In the genomic region with DNA sequence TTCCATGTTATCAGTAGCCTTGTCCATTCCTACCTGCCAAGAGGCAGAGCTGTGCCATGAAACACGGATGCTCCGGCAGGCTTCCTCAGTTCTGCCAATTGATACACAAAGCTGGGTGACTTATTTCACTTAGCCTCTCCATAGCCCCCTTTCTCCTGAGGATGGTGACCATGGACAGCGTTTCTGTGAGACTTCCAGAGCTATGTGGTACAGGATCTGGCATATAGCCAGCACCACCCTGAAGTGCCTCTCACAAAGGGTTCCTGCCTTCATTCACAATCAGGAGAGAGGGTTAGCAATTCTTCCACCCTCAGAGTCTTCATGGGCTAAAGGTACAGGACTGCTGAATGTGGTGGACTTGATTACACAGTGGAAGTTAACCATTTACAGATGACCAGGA, we compare ENCODE assay signal across 25 mouse cellular contexts.
DNase-seq lines count a peak whose midpoint lies in the region; ATAC-seq and TF ChIP-seq lines count a peak whose summit lies in the region.
"Had no signal": no experiment of that assay in that cellular context is flagged by ENCODE, and none has a peak within 500 bp of the region (broad histone marks: within the 10 kb centered on the region; RNA-seq: fewer than 3 reads in every experiment).

No protein-coding gene starts in this region.

- H3K9ac ChIP-seq in forebrain, embryonic 13.5 days, result no peak overlapping the region
- no peak overlapping the region for H3K9ac ChIP-seq in kidney, embryonic 16.5 days (replicated peaks; ENCODE audit: low read length)
- no peak overlapping the region for H3K9ac ChIP-seq in midbrain, postnatal 0 days (replicated peaks; ENCODE audit: low read length, poor library complexity, severe bottlenecking)
- no peak overlapping the region for H3K9ac ChIP-seq in midbrain, embryonic 13.5 days (replicated peaks)
- no peak overlapping the region for H3K9ac ChIP-seq in intestine, postnatal 0 days (ENCODE audit: low read depth, low read length)
- no peak overlapping the region for H3K9ac ChIP-seq in intestine, embryonic 15.5 days
- H3K9ac ChIP-seq: embryonic facial prominence, embryonic 15.5 days; limb, embryonic 15.5 days; liver, embryonic 14.5 days; lung, embryonic 15.5 days had no signal

- no peaks in the 10 kb centered on the region for H3K36me3 ChIP-seq in forebrain, embryonic 13.5 days (ENCODE audit: poor library complexity, severe bottlenecking)
- H3K36me3 ChIP-seq in forebrain, embryonic 10.5 days (replicated peaks), result no peaks in the 10 kb centered on the region
- no peaks in the 10 kb centered on the region for H3K36me3 ChIP-seq in kidney, embryonic 16.5 days (ENCODE audit: insufficient read depth, low read length)
- H3K36me3 ChIP-seq in midbrain, postnatal 0 days (ENCODE audit: insufficient read depth, low read length), result no peaks in the 10 kb centered on the region
- H3K36me3 ChIP-seq in midbrain, embryonic 13.5 days, result no peaks in the 10 kb centered on the region
- no peaks in the 10 kb centered on the region for H3K36me3 ChIP-seq in intestine, postnatal 0 days (ENCODE audit: control insufficient read depth, insufficient read depth)
- H3K36me3 ChIP-seq in intestine, embryonic 15.5 days, result no peaks in the 10 kb centered on the region
- H3K36me3 ChIP-seq: embryonic facial prominence, embryonic 15.5 days; G1E; lung, embryonic 15.5 days had no signal

- TF ChIP-seq CTCF in midbrain, postnatal 0 days (IDR thresholded peaks at IDR 0.05), result no peak
- TF ChIP-seq CTCF in intestine, postnatal 0 days (IDR thresholded peaks at IDR 0.05; ENCODE audit: low read depth), result no peak

- 70% methylated on average over 3 of the region's 3 CpGs for WGBS in forebrain, embryonic 13.5 days
- 83% methylated on average over 3 of the region's 3 CpGs for WGBS in forebrain, embryonic 10.5 days
- 82% methylated on average over 3 of the region's 3 CpGs for WGBS in kidney, embryonic 16.5 days
- WGBS in midbrain, postnatal 0 days, result 78% methylated on average over 3 of the region's 3 CpGs
- 76% methylated on average over 3 of the region's 3 CpGs for WGBS in midbrain, embryonic 13.5 days
- WGBS in intestine, postnatal 0 days, result 62% methylated on average over 3 of the region's 3 CpGs
- WGBS in intestine, embryonic 15.5 days, result 50% methylated on average over 3 of the region's 3 CpGs

- no peaks in the 10 kb centered on the region for H3K27me3 ChIP-seq in forebrain, embryonic 13.5 days
- no peaks in the 10 kb centered on the region for H3K27me3 ChIP-seq in forebrain, embryonic 10.5 days (ENCODE audit: poor library complexity, severe bottlenecking)
- no peaks in the 10 kb centered on the region for H3K27me3 ChIP-seq in kidney, embryonic 16.5 days (ENCODE audit: insufficient read depth, low read length)
- H3K27me3 ChIP-seq in midbrain, postnatal 0 days (ENCODE audit: insufficient read depth, low read length), result no peaks in the 10 kb centered on the region
- H3K27me3 ChIP-seq in midbrain, embryonic 13.5 days, result no peaks in the 10 kb centered on the region
- no peaks in the 10 kb centered on the region for H3K27me3 ChIP-seq in intestine, postnatal 0 days (replicated peaks; ENCODE audit: control insufficient read depth, insufficient read depth, low read length)
- no peaks in the 10 kb centered on the region for H3K27me3 ChIP-seq in intestine, embryonic 15.5 days (replicated peaks)
- H3K27me3 ChIP-seq: embryonic facial prominence, embryonic 15.5 days; limb, embryonic 15.5 days; lung, embryonic 15.5 days had no signal

- no peak overlapping the region for H3K27ac ChIP-seq in forebrain, embryonic 13.5 days
- H3K27ac ChIP-seq in forebrain, embryonic 10.5 days, result no peak overlapping the region
- H3K27ac ChIP-seq in kidney, embryonic 16.5 days (ENCODE audit: low read length), result no peak overlapping the region
- H3K27ac ChIP-seq in midbrain, postnatal 0 days (ENCODE audit: low read depth, low read length), result peak overlapping the region; percentile 12; the same call in 1 of the 2 replicates
- H3K27ac ChIP-seq in midbrain, embryonic 13.5 days, result no peak overlapping the region
- no peak overlapping the region for H3K27ac ChIP-seq in intestine, postnatal 0 days (ENCODE audit: low read depth, low read length)
- no peak overlapping the region for H3K27ac ChIP-seq in intestine, embryonic 15.5 days
- H3K27ac ChIP-seq: embryonic facial prominence, embryonic 15.5 days; limb, embryonic 15.5 days; liver, embryonic 14.5 days; lung, embryonic 15.5 days; stomach, postnatal 0 days had no signal

- H3K9me3 ChIP-seq in forebrain, embryonic 13.5 days (replicated peaks), result no peaks in the 10 kb centered on the region
- H3K9me3 ChIP-seq in forebrain, embryonic 10.5 days, result no peaks in the 10 kb centered on the region
- H3K9me3 ChIP-seq in kidney, embryonic 16.5 days (ENCODE audit: low read length), result no peaks in the 10 kb centered on the region
- no peaks in the 10 kb centered on the region for H3K9me3 ChIP-seq in midbrain, postnatal 0 days (ENCODE audit: low read length)
- H3K9me3 ChIP-seq in midbrain, embryonic 13.5 days, result no peaks in the 10 kb centered on the region
- no peaks in the 10 kb centered on the region for H3K9me3 ChIP-seq in intestine, postnatal 0 days (ENCODE audit: control insufficient read depth)
- no peaks in the 10 kb centered on the region for H3K9me3 ChIP-seq in intestine, embryonic 15.5 days
- H3K9me3 ChIP-seq: embryonic facial prominence, embryonic 15.5 days; G1E; limb, embryonic 15.5 days; lung, embryonic 15.5 days had no signal

- ATAC-seq in forebrain, embryonic 13.5 days, result peak; percentile 34; the same call in 1 of the 2 replicates
- ATAC-seq in kidney, embryonic 16.5 days (ENCODE audit: low FRiP score, low TSS enrichment), result peak; percentile 49; the same call in 1 of the 2 replicates
- no peak for ATAC-seq in midbrain, postnatal 0 days (ENCODE audit: low FRiP score)
- no peak for ATAC-seq in midbrain, embryonic 13.5 days
- ATAC-seq in intestine, postnatal 0 days, result no peak
- no peak for ATAC-seq in intestine, embryonic 15.5 days
- ATAC-seq: activated CD4-positive, CD25-positive, alpha-beta regulatory T cell, adult 4 months had no signal

- H3K4me1 ChIP-seq in forebrain, embryonic 13.5 days, result no peaks in the 10 kb centered on the region
- H3K4me1 ChIP-seq in forebrain, embryonic 10.5 days, result no peaks in the 10 kb centered on the region
- no peaks in the 10 kb centered on the region for H3K4me1 ChIP-seq in kidney, embryonic 16.5 days (ENCODE audit: insufficient read depth, low read length)
- no peaks in the 10 kb centered on the region for H3K4me1 ChIP-seq in midbrain, postnatal 0 days (ENCODE audit: insufficient read depth, low read length)
- H3K4me1 ChIP-seq in midbrain, embryonic 13.5 days (replicated peaks), result no peaks in the 10 kb centered on the region
- no peaks in the 10 kb centered on the region for H3K4me1 ChIP-seq in intestine, postnatal 0 days (replicated peaks; ENCODE audit: control insufficient read depth, insufficient read depth, low read length)
- no peaks in the 10 kb centered on the region for H3K4me1 ChIP-seq in intestine, embryonic 15.5 days (replicated peaks)
- H3K4me1 ChIP-seq: embryonic facial prominence, embryonic 15.5 days; limb, embryonic 15.5 days; lung, embryonic 15.5 days had no signal

- H3K4me2 ChIP-seq in forebrain, embryonic 13.5 days, result no peak overlapping the region
- no peak overlapping the region for H3K4me2 ChIP-seq in kidney, embryonic 16.5 days (replicated peaks; ENCODE audit: low read depth, low read length)
- no peak overlapping the region for H3K4me2 ChIP-seq in midbrain, postnatal 0 days (ENCODE audit: low read depth, low read length, poor library complexity, severe bottlenecking)
- H3K4me2 ChIP-seq in midbrain, embryonic 13.5 days (replicated peaks), result no peak overlapping the region
- H3K4me2 ChIP-seq in intestine, postnatal 0 days (replicated peaks; ENCODE audit: low read depth), result no peak overlapping the region
- no peak overlapping the region for H3K4me2 ChIP-seq in intestine, embryonic 15.5 days (replicated peaks)
- H3K4me2 ChIP-seq: embryonic facial prominence, embryonic 15.5 days; heart, embryonic 11.5 days; limb, embryonic 15.5 days; lung, embryonic 15.5 days had no signal

- no peak for DNase-seq in forebrain, embryonic 10.5 days (ENCODE audit: extremely low spot score, low spot score)
- no peak for DNase-seq in kidney, adult 8-10 months
- no peak for DNase-seq in midbrain, postnatal 0 days (ENCODE audit: low spot score)
- DNase-seq: adrenal gland, adult 8-10 months; cerebellum, adult 18-20 months; cerebellum, postnatal 25 days; embryo, embryonic 11 days; gastrocnemius, postnatal 10 days; heart, adult 11 months; left cerebral cortex, postnatal 4 days; lung, postnatal 36 days; right cerebral cortex, postnatal 14 days had no signal

- H3K4me3 ChIP-seq in forebrain, embryonic 13.5 days, result no peak overlapping the region
- H3K4me3 ChIP-seq in forebrain, embryonic 10.5 days, result no peak overlapping the region
- no peak overlapping the region for H3K4me3 ChIP-seq in kidney, embryonic 16.5 days (ENCODE audit: low read length)
- no peak overlapping the region for H3K4me3 ChIP-seq in midbrain, postnatal 0 days (ENCODE audit: low read depth, low read length)
- H3K4me3 ChIP-seq in midbrain, embryonic 13.5 days (replicated peaks), result no peak overlapping the region
- no peak overlapping the region for H3K4me3 ChIP-seq in intestine, postnatal 0 days (ENCODE audit: low read depth, low read length)
- no peak overlapping the region for H3K4me3 ChIP-seq in intestine, embryonic 15.5 days (replicated peaks)
- H3K4me3 ChIP-seq: embryonic facial prominence, embryonic 15.5 days; limb, embryonic 15.5 days; lung, embryonic 15.5 days had no signal

Comparison
In these comparisons a context has a peak if more than half of its experiments do, and no peak if none do; other contexts are left out.
1. ATAC-seq: peak in forebrain, embryonic 13.5 days (single experiment) and kidney, embryonic 16.5 days (single experiment); none in midbrain, postnatal 0 days (single experiment), midbrain, embryonic 13.5 days (single experiment), intestine, postnatal 0 days (single experiment) and intestine, embryonic 15.5 days (single experiment).